Mouse (Mus musculus) gastrocnemius, adult 2 months (tissue): ENCODE data around the gene Itgb5. TPM values are rescaled to one million over a fixed set of nuclear protein-coding genes. Genes with fewer than 3 reads are reported as not detected.
A peak's percentile ranks its signal among the peaks of the same experiment; 100 is the strongest.

Experiments
- DNase-seq: peaks from one replicate; pipeline ENCODE4 v3.0.0; 2022
- H3K27ac ChIP-seq: fragments of 200-600 bp; 2 replicates; pipeline ENCODE4 v1.8.1; 2022; ENCODE audit warnings: mild to moderate bottlenecking
- H3K4me3 ChIP-seq: fragments of 200-600 bp; 2 replicates; pipeline ENCODE4 v1.8.1; 2022; ENCODE audit warnings: mild to moderate bottlenecking, moderate library complexity
- CTCF ChIP-seq: fragments of 200-600 bp; IDR thresholded peaks from 2 replicates; pipeline ENCODE4 v1.8.1; 2022; ENCODE audit warnings: antibody characterized with exemption, mild to moderate bottlenecking, moderate library complexity
- intact Hi-C: fragments of 180-260 bp; cut with DNase I; formaldehyde crosslinking; loops from one replicate; pipeline ENCODE4 v1.15.1; 2025
- total RNA-seq, 2 experiments: library from RNA; stranded (reverse); gene quantifications; 2 replicates each; pipeline ENCODE4 v1.2.3; 2021

Itgb5 gene
- total RNA-seq, 2 experiments from 2014 or later, result 73.9 to 88.3 TPM

DNA sequence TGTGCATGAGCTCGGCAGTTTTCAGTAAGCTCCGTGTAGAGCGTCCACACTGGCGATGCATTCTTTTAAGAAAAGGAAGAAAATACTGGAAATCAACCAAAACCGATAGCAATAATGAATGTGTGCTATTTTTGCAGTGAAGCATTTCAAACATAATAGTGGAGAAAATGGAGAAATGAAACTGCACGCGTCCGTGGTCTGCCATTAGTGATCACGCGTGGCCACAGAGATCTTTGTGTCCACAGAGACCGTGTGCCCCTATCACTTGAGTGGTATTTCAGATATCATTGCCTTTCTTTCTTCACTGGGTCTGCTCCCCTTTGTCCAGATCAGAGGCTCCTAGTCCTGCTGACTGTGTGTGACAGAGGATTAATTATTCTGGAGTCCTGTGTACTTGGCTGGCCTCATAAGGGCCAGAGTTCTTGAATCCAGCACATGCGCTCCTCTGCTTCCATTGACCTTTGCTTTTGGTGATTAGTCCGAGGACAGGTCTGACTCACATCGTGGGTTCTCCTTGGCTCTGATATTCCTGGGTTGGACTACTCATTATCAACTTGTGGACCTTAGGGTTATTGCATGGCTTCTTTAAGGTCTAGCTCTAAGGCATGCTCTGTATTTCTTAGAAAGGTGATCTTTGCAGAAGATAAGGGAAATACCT, 56.3 kb downstream of the Itgb5 start:
- H3K27ac ChIP-seq, result peak overlapping the region; percentile 87
- no peak for TF ChIP-seq CTCF
- intact Hi-C loops, result no loop called here
- H3K4me3 ChIP-seq, result no peak overlapping the region
- DNase-seq, result no peak

DNA sequence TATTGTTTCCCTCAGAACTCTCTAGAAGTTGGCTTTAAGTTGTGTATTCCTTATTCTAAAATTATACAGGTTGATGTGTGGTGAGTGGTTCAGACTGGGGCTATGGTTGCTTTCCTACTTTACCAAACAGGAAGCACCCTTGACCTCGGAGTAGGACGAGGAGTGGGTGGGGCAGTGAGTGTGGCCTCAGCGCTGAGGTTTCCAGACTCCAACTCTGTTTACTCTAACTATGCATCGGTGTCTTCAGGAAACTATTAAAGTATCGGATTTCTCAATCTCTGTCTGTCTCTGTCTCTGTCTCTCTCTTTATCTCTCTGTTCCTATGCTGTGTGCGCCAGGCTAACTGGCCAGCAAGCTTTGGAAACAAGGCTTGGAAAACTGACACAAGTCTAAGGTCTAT, 57.2 kb downstream of the Itgb5 start:
- TF ChIP-seq CTCF, result no peak
- H3K27ac ChIP-seq, result peak overlapping the region; percentile 67
- intact Hi-C loops, result no loop called here

DNA sequence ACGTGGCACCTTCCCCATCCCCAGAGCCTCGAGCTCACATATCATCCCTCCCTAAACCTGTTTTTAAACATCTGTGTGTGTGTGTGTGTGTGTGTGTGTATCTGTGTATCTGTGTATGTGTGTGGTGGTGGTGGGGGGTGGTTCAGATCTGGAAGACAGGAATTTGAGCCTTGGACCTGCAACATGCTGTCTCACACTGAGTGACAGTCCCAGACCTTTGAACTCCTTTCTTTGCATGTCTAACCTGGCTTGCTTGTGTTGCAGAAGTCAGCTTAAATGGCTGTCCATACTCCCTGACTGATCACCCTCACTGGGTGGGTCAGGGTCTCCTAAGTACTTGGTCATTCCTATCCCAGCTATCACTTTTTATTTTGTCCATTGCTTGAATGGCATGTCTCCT, 58.5 kb downstream of the Itgb5 start:
- intact Hi-C loops, result no loop called here
- Histone ChIP-seq H3K4me3 (no peak overlapping the region), H3K27ac (no peak overlapping the region; the same call in 1 of the 2 replicates)
- no peak for TF ChIP-seq CTCF
- no peak for DNase-seq

More for the DNA sequence above, 57.2 kb downstream of the Itgb5 start:
- H3K4me3 ChIP-seq, result no peak overlapping the region
- no peak for DNase-seq

DNA sequence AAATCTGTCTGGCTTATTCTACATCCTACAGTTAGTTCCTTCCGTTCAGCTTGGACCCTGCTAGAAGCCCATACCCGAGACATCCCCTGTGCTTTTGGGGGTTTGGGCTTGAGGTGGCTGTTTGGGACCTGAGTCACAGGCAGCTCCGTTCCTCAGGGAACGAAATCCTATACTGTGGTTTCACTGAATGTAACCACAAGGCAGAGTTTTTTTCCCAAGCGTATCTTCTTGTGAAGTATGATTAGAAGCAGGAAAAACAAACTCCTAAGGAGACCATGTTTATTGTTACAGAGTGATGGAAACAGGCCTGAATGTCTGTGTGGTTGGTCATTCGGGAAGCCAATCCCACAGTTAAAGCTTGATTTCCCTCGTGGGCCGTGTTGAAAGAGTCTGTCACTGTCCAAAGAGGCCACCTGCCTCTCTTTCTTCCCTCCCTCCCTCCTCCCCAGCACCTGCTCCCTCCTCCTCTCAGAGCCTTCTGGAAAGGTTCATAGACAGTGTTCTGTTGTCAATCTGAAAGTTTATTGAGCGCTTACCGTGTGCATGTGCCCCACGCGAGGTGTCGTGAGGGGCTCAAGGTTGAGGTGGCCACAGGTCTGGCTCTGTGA, 59.6 kb downstream of the Itgb5 start:
- intact Hi-C loops, result no loop called here
- DNase-seq, result no peak
- peak overlapping the region; percentile 89 for H3K27ac ChIP-seq
- TF ChIP-seq CTCF, result no peak
- H3K4me3 ChIP-seq, result no peak overlapping the region

DNA sequence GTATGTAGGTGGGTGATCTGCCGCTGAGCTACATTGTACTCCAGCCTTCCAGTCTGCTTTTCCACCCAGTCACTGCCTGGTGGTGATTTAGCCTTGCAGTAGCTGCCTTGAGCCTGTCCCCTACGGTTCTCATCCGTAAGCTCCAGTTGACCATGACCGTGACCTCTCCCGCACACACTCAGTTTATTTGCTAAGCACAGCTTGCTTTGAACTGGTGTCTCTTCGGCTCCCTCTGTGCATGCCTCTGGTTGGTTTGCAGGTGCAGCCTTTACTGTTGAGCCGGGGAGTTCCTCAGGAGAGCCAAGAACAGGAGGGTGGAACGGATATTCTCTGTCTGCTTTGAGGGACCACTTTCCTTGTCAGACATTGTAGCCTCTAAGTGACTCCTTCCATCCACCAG, 61.6 kb downstream of the Itgb5 start:
- TF ChIP-seq CTCF, result no peak
- Histone ChIP-seq H3K27ac (peak overlapping the region; percentile 89), H3K4me3 (peak overlapping the region; percentile 66)
- peak; percentile 28 for DNase-seq
- intact Hi-C loops, result loop anchor here (5.0 kb wide), 1 partner anchor 46 kb away; no protein-coding TSS in a partner anchor

DNA sequence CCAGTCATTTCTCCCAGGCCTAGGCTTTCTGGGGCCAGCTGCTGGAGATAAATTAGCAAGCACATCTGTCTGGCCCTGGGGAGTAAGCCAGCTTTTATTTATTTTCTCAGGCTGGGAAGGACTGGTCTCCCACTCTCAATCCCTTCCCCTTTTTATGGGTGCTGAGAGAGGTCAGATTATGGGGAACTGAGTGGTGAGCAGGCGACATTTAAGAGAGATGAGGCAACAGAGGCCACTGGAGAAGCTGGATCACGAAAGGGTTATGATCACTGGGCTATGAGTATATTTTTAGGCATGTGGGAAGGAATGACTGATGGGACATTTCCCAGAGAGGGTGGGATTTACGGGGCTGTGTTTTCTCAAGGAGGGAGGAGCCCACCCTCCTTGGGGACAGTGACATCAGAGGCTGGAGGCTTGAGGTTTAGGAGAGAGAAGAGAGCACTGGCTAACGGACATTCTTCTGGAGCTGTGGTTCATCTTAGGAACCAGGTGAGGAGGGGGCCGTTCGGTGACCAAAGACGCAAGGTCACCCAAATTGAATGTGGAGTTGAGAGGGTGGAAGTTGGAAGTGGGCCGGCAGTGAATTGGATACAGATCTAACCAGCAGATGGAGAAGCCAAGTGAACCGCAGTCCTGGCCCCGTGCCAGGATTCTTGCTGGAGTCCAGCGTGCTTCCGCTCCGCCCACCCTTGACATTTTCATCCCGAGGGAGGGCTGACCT, 62.3 kb downstream of the Itgb5 start:
- peak; percentile 94 for DNase-seq
- intact Hi-C loops, result loop anchor here (2.0 to 5.0 kb wide), 2 partner anchors 46 to 61 kb away; no protein-coding TSS in a partner anchor
- TF ChIP-seq CTCF, result no peak
- Histone ChIP-seq H3K27ac (peak overlapping the region; percentile 89), H3K4me3 (peak overlapping the region; percentile 66)

DNA sequence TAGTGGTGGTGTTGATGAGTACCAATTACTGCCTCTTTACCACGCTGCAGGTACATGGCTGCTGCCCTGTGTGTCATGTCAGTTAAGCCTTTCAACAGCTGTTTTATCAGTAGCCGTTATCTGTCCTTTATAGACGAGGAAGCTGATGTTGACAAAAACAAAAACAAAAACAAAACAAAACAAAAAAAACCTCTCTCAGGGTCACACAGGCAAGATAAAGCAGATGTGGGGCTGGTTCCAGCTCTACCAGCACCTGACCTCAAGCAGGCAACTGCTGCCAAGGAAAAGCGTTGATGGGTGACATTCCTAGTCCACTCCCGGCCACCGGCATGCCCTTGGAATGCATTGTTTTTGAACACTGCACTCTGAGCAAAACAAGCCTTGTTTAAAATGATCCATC, 63.1 kb downstream of the Itgb5 start:
- Histone ChIP-seq H3K27ac (peak overlapping the region; percentile 89), H3K4me3 (peak overlapping the region; percentile 66)
- TF ChIP-seq CTCF, result no peak
- DNase-seq, result peak; percentile 52
- intact Hi-C loops, result loop anchor here (2.0 to 5.0 kb wide), 2 partner anchors 45 to 62 kb away; no protein-coding TSS in a partner anchor

DNA sequence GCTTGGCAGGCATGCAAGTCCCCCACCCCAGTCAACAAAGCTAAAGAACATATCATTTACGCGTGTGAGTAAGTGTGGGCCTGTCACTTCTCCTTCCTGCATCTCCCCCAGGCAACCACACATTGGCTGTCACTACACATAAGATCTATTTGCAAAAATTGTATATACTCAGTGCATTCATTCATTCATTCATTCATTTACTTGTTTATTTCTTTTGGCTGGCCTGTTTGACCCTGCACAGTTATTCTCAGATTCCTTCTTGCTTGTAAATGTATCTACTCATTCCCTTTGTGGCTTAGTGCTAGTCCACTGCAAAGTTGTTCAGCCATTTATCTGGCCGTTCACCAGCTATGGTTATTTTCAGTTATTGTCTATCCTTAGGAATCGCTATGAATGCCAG, 64.3 kb downstream of the Itgb5 start:
- peak overlapping the region; percentile 67 for H3K27ac ChIP-seq
- peak; percentile 3 for DNase-seq
- no peak overlapping the region for H3K4me3 ChIP-seq
- intact Hi-C loops, result loop anchor here (2.0 to 5.0 kb wide), 2 partner anchors 44 to 63 kb away; no protein-coding TSS in a partner anchor
- TF ChIP-seq CTCF, result no peak

DNA sequence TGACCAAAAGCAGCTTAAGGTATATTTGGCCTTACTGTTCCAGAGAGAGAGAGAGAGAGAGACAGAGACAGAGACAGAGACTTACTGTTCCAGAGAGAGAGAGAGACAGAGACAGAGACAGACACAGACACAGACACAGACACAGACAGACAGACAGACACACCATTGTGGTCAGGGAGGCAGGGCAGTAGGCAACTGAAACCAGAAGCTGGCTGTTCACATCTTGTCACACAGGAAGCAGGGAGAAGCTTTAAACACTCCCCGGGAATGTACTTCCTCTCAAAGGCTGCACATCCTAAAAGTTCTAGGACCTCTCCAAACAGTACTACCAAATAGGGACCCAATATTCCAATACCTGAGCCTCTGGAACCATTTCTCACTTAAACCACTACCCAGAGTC, 65.0 kb downstream of the Itgb5 start:
- no peak for DNase-seq
- Histone ChIP-seq H3K4me3 (no peak overlapping the region), H3K27ac (peak overlapping the region; percentile 67)
- intact Hi-C loops, result loop anchor here (5.0 kb wide), 1 partner anchor 43 kb away; no protein-coding TSS in a partner anchor
- no peak for TF ChIP-seq CTCF

DNA sequence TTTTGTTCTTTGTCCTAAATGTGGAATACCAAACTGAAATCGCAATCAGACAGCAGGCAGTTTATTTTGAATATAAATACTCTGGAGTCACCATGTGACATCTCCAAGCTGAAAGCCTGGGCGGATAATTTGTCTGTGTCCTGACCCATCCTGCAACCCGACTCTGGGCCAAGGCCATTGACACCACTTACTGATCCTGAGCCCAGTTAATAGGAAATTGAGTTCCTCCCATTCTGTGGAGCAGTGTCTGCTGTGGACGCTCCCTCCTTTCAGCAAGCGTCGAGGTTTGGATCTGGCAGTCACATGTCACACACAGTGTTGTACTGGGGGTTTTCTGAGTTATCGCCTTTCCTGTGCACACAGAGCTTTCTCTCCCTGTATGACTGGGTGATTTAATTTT, 66.2 kb downstream of the Itgb5 start:
- Histone ChIP-seq H3K4me3 (no peak overlapping the region; the same call in 1 of the 2 replicates), H3K27ac (peak overlapping the region; percentile 67)
- DNase-seq, result peak; percentile 66
- TF ChIP-seq CTCF, result no peak
- intact Hi-C loops, result no loop called here

DNA sequence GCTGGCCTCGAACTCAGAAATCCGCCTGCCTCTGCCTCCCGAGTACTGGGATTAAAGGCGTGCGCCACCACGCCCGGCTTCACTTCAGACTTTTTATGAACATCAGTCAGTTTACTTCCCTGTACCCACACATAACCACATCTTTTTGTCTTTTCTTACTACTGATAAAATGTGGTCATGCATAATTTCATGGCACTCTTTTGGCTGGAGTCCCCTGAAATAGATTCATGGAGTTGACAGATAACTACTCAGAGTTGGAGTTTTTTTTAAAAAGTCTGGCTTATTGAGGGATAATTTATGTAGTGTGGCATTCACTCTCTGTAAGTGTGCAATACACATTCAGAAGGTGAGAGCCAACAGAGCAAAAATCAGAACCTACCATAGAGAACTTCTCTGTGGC, 67.3 kb downstream of the Itgb5 start:
- Histone ChIP-seq H3K27ac (no peak overlapping the region), H3K4me3 (no peak overlapping the region)
- intact Hi-C loops, result no loop called here
- no peak for TF ChIP-seq CTCF
- no peak for DNase-seq

DNA sequence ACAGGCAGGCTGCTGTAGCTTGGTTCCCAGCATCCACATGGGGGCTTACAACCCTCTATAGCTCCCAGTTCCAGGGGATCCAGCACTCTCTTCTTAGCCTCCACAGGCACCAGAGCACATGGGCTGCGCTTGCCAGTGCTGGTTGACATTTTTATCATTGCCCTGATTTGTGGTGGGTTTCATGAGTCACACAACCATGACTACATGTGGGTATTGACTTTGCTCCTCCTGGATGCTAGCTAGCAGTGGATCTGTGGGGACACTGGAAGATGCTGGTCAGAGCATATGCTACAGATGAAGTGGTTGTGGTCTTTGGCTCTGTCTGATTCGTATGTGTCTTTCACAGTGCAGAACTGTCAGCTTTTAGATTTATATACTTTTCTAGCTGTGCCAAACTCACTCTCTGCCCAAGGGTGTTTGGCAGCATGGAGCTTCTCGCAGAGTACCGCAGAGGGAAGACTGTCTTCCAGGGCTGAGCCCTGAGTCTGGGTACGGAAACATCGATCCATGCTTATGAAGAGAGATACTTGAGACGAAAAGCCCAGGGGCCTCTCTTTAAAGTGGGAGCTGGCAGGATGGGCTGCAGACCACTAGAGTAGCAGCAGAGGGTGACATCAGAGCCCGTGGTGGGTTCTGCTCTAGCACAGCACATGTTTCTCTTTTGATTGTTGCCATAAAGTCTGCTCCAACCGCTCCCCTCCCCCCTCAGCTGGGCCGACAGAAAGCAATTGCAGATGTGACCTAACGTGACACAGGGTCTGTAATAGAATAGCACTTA, 74.4 kb downstream of the Itgb5 start:
- TF ChIP-seq CTCF, result no peak

More for the DNA sequence above, 74.4 kb downstream of the Itgb5 start:
- Histone ChIP-seq H3K4me3 (no peak overlapping the region), H3K27ac (peak overlapping the region; percentile 6; the same call in 1 of the 2 replicates)
- no peak for DNase-seq
- intact Hi-C loops, result no loop called here
